In genomic region chr16:62605920-62606319, GRCm38 (mm10) we compare ENCODE assay signal across 20 mouse cellular contexts.
DNase-seq lines count a peak whose midpoint lies in the region; ATAC-seq and TF ChIP-seq lines count a peak whose summit lies in the region.
"Had no signal": no experiment of that assay in that cellular context is flagged by ENCODE, and none has a peak within 500 bp of the region (broad histone marks: within the 10 kb centered on the region; RNA-seq: fewer than 3 reads in every experiment).

No protein-coding gene starts in this region.

- no peaks in the 10 kb centered on the region for H3K27me3 ChIP-seq in forebrain, embryonic 13.5 days
- H3K27me3 ChIP-seq in forebrain, embryonic 11.5 days (ENCODE audit: control insufficient read depth, insufficient read depth, low read length) = no peaks in the 10 kb centered on the region
- H3K27me3 ChIP-seq in kidney, postnatal 0 days (ENCODE audit: insufficient read depth, low read length) = no peaks in the 10 kb centered on the region
- H3K27me3 ChIP-seq in midbrain, postnatal 0 days (ENCODE audit: insufficient read depth, low read length) = no peaks in the 10 kb centered on the region
- no peaks in the 10 kb centered on the region for H3K27me3 ChIP-seq in midbrain, embryonic 16.5 days (ENCODE audit: control insufficient read depth, insufficient read depth, low read depth, low read length)
- H3K27me3 ChIP-seq: embryonic facial prominence, embryonic 12.5 days; hindbrain, embryonic 13.5 days; intestine, embryonic 15.5 days; liver, embryonic 13.5 days; megakaryocyte, embryonic 14.5 days had no signal

- no peak overlapping the region for H3K9ac ChIP-seq in forebrain, embryonic 13.5 days
- H3K9ac ChIP-seq in forebrain, embryonic 11.5 days (ENCODE audit: low read length) = no peak overlapping the region
- H3K9ac ChIP-seq in kidney, postnatal 0 days (ENCODE audit: low read depth, low read length) = no peak overlapping the region
- H3K9ac ChIP-seq in midbrain, postnatal 0 days (replicated peaks; ENCODE audit: low read length, poor library complexity, severe bottlenecking) = no peak overlapping the region
- no peak overlapping the region for H3K9ac ChIP-seq in midbrain, embryonic 16.5 days (ENCODE audit: low read depth, low read length)
- H3K9ac ChIP-seq: embryonic facial prominence, embryonic 12.5 days; hindbrain, embryonic 13.5 days; intestine, embryonic 15.5 days; liver, embryonic 13.5 days had no signal

- DNase-seq in forebrain, embryonic 11.5 days (ENCODE audit: low spot score) = no peak
- DNase-seq in kidney, postnatal 0 days (ENCODE audit: low spot score) = no peak
- DNase-seq in kidney, postnatal 10 days = no peak
- peak; percentile 28 for DNase-seq in midbrain, postnatal 0 days (ENCODE audit: low spot score)
- DNase-seq in retina, embryonic 14.5 days (ENCODE audit: low spot score) = no peak
- DNase-seq: adrenal gland, postnatal 14 days; cerebellum, adult 9-11 months; gastrocnemius, postnatal 25 days; kidney, adult 8-10 months; kidney, postnatal 25 days; liver, embryonic 13.5 days; lung, adult 2 months had no signal

- H3K36me3 ChIP-seq in forebrain, embryonic 13.5 days (ENCODE audit: poor library complexity, severe bottlenecking) = no peaks in the 10 kb centered on the region
- no peaks in the 10 kb centered on the region for H3K36me3 ChIP-seq in forebrain, embryonic 11.5 days (ENCODE audit: control insufficient read depth, insufficient read depth, low read length)
- no peaks in the 10 kb centered on the region for H3K36me3 ChIP-seq in kidney, postnatal 0 days (ENCODE audit: insufficient read depth, low read length)
- no peaks in the 10 kb centered on the region for H3K36me3 ChIP-seq in midbrain, postnatal 0 days (ENCODE audit: insufficient read depth, low read length)
- no peaks in the 10 kb centered on the region for H3K36me3 ChIP-seq in midbrain, embryonic 16.5 days (ENCODE audit: control insufficient read depth, insufficient read depth, low read length)
- H3K36me3 ChIP-seq: embryonic facial prominence, embryonic 12.5 days; hindbrain, embryonic 13.5 days; intestine, embryonic 15.5 days; liver, embryonic 13.5 days had no signal

- peak; percentile 26; the same call in 1 of the 2 replicates for TF ChIP-seq CTCF in kidney, postnatal 0 days (IDR thresholded peaks at IDR 0.05; ENCODE audit: low read depth)
- peak; percentile 70 for TF ChIP-seq CTCF in midbrain, postnatal 0 days (IDR thresholded peaks at IDR 0.05)

- WGBS in forebrain, embryonic 13.5 days = 98% methylated on average over 1 of the region's 1 CpGs
- WGBS in forebrain, embryonic 11.5 days = 96% methylated on average over 1 of the region's 1 CpGs
- 93% methylated on average over 1 of the region's 1 CpGs for WGBS in kidney, postnatal 0 days
- 92% methylated on average over 1 of the region's 1 CpGs for WGBS in midbrain, postnatal 0 days
- WGBS in midbrain, embryonic 16.5 days = 98% methylated on average over 1 of the region's 1 CpGs

- no peaks in the 10 kb centered on the region for H3K4me1 ChIP-seq in forebrain, embryonic 13.5 days
- no peaks in the 10 kb centered on the region for H3K4me1 ChIP-seq in forebrain, embryonic 11.5 days (replicated peaks; ENCODE audit: control insufficient read depth, insufficient read depth, low read length)
- no peaks in the 10 kb centered on the region for H3K4me1 ChIP-seq in kidney, postnatal 0 days (replicated peaks; ENCODE audit: insufficient read depth, low read length)
- H3K4me1 ChIP-seq in midbrain, postnatal 0 days (ENCODE audit: insufficient read depth, low read length) = no peaks in the 10 kb centered on the region
- no peaks in the 10 kb centered on the region for H3K4me1 ChIP-seq in midbrain, embryonic 16.5 days (ENCODE audit: control insufficient read depth, insufficient read depth, low read length)
- H3K4me1 ChIP-seq: embryonic facial prominence, embryonic 12.5 days; hindbrain, embryonic 13.5 days; intestine, embryonic 15.5 days; liver, embryonic 13.5 days; megakaryocyte, embryonic 14.5 days had no signal

- H3K4me3 ChIP-seq in forebrain, embryonic 13.5 days = no peak overlapping the region
- H3K4me3 ChIP-seq in forebrain, embryonic 11.5 days (ENCODE audit: low read depth, low read length) = no peak overlapping the region
- no peak overlapping the region for H3K4me3 ChIP-seq in kidney, postnatal 0 days (replicated peaks; ENCODE audit: low read depth, low read length)
- H3K4me3 ChIP-seq in midbrain, postnatal 0 days (ENCODE audit: low read depth, low read length) = no peak overlapping the region
- no peak overlapping the region for H3K4me3 ChIP-seq in midbrain, embryonic 16.5 days (ENCODE audit: low read depth, low read length)
- H3K4me3 ChIP-seq: embryonic facial prominence, embryonic 12.5 days; hindbrain, embryonic 13.5 days; intestine, embryonic 15.5 days; liver, embryonic 13.5 days; megakaryocyte, embryonic 14.5 days had no signal

- H3K4me2 ChIP-seq in forebrain, embryonic 13.5 days = no peak overlapping the region
- no peak overlapping the region for H3K4me2 ChIP-seq in forebrain, embryonic 11.5 days (ENCODE audit: low read depth, low read length, severe bottlenecking)
- no peak overlapping the region for H3K4me2 ChIP-seq in kidney, postnatal 0 days (ENCODE audit: low read length)
- H3K4me2 ChIP-seq in midbrain, postnatal 0 days (ENCODE audit: low read depth, low read length, poor library complexity, severe bottlenecking) = no peak overlapping the region
- H3K4me2 ChIP-seq in midbrain, embryonic 16.5 days (ENCODE audit: low read length) = no peak overlapping the region
- H3K4me2 ChIP-seq: embryonic facial prominence, embryonic 12.5 days; hindbrain, embryonic 13.5 days; intestine, embryonic 15.5 days; liver, embryonic 13.5 days had no signal

- H3K9me3 ChIP-seq in forebrain, embryonic 13.5 days (replicated peaks) = no peaks in the 10 kb centered on the region
- H3K9me3 ChIP-seq in forebrain, embryonic 11.5 days (ENCODE audit: control insufficient read depth, low read length) = no peaks in the 10 kb centered on the region
- no peaks in the 10 kb centered on the region for H3K9me3 ChIP-seq in kidney, postnatal 0 days (replicated peaks; ENCODE audit: low read length)
- H3K9me3 ChIP-seq in midbrain, postnatal 0 days (ENCODE audit: low read length) = no peaks in the 10 kb centered on the region
- H3K9me3 ChIP-seq in midbrain, embryonic 16.5 days (replicated peaks; ENCODE audit: control insufficient read depth, low read length, poor library complexity, severe bottlenecking) = no peaks in the 10 kb centered on the region
- H3K9me3 ChIP-seq: embryonic facial prominence, embryonic 12.5 days; hindbrain, embryonic 13.5 days; intestine, embryonic 15.5 days; liver, embryonic 13.5 days had no signal

- no peak overlapping the region for H3K27ac ChIP-seq in forebrain, embryonic 13.5 days
- no peak overlapping the region for H3K27ac ChIP-seq in forebrain, embryonic 11.5 days (ENCODE audit: low read depth, low read length)
- H3K27ac ChIP-seq in kidney, postnatal 0 days = no peak overlapping the region
- H3K27ac ChIP-seq in midbrain, postnatal 0 days (ENCODE audit: low read depth, low read length) = no peak overlapping the region
- no peak overlapping the region for H3K27ac ChIP-seq in midbrain, embryonic 16.5 days (ENCODE audit: low read length)
- H3K27ac ChIP-seq: embryonic facial prominence, embryonic 12.5 days; hindbrain, embryonic 13.5 days; intestine, embryonic 15.5 days; liver, embryonic 13.5 days had no signal

- peak; percentile 66 for ATAC-seq in forebrain, embryonic 13.5 days
- no peak for ATAC-seq in forebrain, embryonic 11.5 days (replicated peaks; ENCODE audit: low FRiP score)
- ATAC-seq in kidney, postnatal 0 days (replicated peaks; ENCODE audit: low FRiP score, low read depth) = no peak
- ATAC-seq in midbrain, postnatal 0 days (ENCODE audit: low FRiP score) = no peak
- ATAC-seq in midbrain, embryonic 16.5 days = no peak
- no peak for ATAC-seq in CD4-positive, CD25-positive, alpha-beta regulatory T cell, adult 4 months
- ATAC-seq: forebrain, embryonic 16.5 days; intestine, embryonic 15.5 days had no signal
